Mouse (Mus musculus) MEL (cell line): ENCODE measurements around the gene Gm17455.

Source experiments
- MAZ ChIP-seq: IDR thresholded peaks from 2 replicates; pipeline ENCODE4 v1.6.1; 2012; ENCODE audit warnings: low read depth, mild to moderate bottlenecking, inconsistent platforms, low read length, improper control_type of control experiment
- TBP ChIP-seq: IDR thresholded peaks from 2 replicates; pipeline ENCODE4 v1.8.0; 2011; ENCODE audit warnings: low read depth, low read length, improper control_type of control experiment
- USF1 ChIP-seq: IDR thresholded peaks from 2 replicates; pipeline ENCODE4 v1.6.1; 2014; ENCODE audit warnings: low read depth, mild to moderate bottlenecking, inconsistent platforms, low read length, improper control_type of control experiment, moderate library complexity
- ZKSCAN1 ChIP-seq: IDR thresholded peaks from 2 replicates; pipeline ENCODE4 v1.6.1; 2012; ENCODE audit warnings: low read depth, mild to moderate bottlenecking, inconsistent platforms, low read length, improper control_type of control experiment, moderate library complexity

GRCm38 (mm10) chr10:60389447-60389865, 10.1 kb upstream of the Gm17455 start:
- no peak for TF ChIP-seq USF1
- TF ChIP-seq ZKSCAN1: no peak
- no peak for TF ChIP-seq TBP
- no peak for TF ChIP-seq MAZ
